Mouse (Mus musculus) lung, postnatal 25 days (tissue): ENCODE data around the gene Scn4b.

Source experiments
- DNase-seq: peaks from one replicate; pipeline ENCODE4 v3.0.0; 2022; ENCODE audit warnings: low spot score

Gene Scn4b

GRCm38 (mm10) chr9:45126941-45127340 lies 11.3 kb upstream of the Scn4b start:
- no peak for DNase-seq

- DNase-seq = no peak
Observed at GRCm38 (mm10) chr9:45130119-45130518, 8.1 kb upstream of the Scn4b start.

- peak; percentile 56 for DNase-seq
Observed at GRCm38 (mm10) chr9:45133484-45134310, 4.5 kb upstream of the Scn4b start.

GRCm38 (mm10) chr9:45136442-45137169 lies 1.6 kb upstream of the Scn4b start:
- DNase-seq = no peak

- DNase-seq = no peak
Observed at GRCm38 (mm10) chr9:45139082-45139481, 887 bp downstream of the Scn4b start.

- no peak for DNase-seq
Observed at GRCm38 (mm10) chr9:45140945-45141344, 2.8 kb downstream of the Scn4b start.

GRCm38 (mm10) chr9:45142686-45143085 lies 4.5 kb downstream of the Scn4b start:
- DNase-seq = no peak

GRCm38 (mm10) chr9:45145533-45146266 lies 7.5 kb downstream of the Scn4b start:
- DNase-seq = no peak

GRCm38 (mm10) chr9:45146267-45146597 lies 8.0 kb downstream of the Scn4b start:
- DNase-seq = peak; percentile 41

GRCm38 (mm10) chr9:45150933-45151332 lies 12.7 kb downstream of the Scn4b start:
- no peak for DNase-seq

GRCm38 (mm10) chr9:45153361-45153760 lies 15.2 kb downstream of the Scn4b start:
- no peak for DNase-seq

GRCm38 (mm10) chr9:45167903-45168302 lies 29.7 kb downstream of the Scn4b start:
- DNase-seq = no peak

- no peak for DNase-seq
Observed at GRCm38 (mm10) chr9:45170150-45170549, 32.0 kb downstream of the Scn4b start.

GRCm38 (mm10) chr9:45171073-45171610 lies 32.9 kb downstream of the Scn4b start:
- no peak for DNase-seq

GRCm38 (mm10) chr9:45173475-45173874 lies 35.3 kb downstream of the Scn4b start:
- DNase-seq = no peak

- DNase-seq = no peak
Observed at GRCm38 (mm10) chr9:45179282-45179681, 41.1 kb downstream of the Scn4b start.

- DNase-seq = no peak
Observed at GRCm38 (mm10) chr9:45181770-45182169, 43.6 kb downstream of the Scn4b start, which contains the start of gene BC049352. Gene BC049352 (plus strand): TSS chr9:45182007.

GRCm38 (mm10) chr9:45182521-45182920 lies 44.3 kb downstream of the Scn4b start:
- DNase-seq = no peak

GRCm38 (mm10) chr9:45183266-45183665 lies 45.1 kb downstream of the Scn4b start:
- DNase-seq = no peak

GRCm38 (mm10) chr9:45185250-45185649 lies 47.1 kb downstream of the Scn4b start:
- no peak for DNase-seq

GRCm38 (mm10) chr9:45188570-45189563 lies 50.7 kb downstream of the Scn4b start:
- DNase-seq = no peak
